8 mouse cellular contexts compared by ENCODE assay signal in the genomic region with DNA sequence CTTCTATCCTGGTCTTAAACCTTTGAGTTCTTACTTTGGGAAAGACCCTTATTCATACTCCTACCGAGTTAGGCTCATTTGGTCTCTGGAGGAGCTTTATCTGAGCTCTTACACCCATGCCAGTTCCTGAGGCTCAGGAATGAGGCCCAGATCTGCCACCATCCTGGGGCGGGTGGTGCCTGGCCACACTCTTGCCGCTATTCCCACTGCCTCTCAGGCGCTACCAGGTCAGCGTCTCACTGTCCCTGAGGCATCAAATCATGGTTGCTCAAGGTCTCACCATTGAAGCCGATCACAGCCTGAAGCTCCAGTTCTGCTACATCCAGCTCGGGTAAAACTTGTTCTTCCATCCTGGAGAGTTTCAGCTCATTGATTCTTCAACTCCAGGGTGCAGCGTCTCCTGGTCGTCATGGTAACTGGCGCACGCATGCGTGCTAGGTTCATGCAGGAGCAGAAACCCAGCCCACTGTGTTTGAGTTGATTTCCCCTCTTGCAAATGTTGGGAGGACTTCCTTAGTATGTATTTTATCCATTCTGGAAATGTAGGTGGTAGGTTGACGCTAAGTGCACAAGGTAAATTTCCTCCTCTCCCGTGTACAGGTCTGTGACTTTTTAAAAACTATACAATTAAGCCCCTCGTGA. TPM values are rescaled to one million over a fixed set of nuclear protein-coding genes. Genes with fewer than 3 reads are reported as not detected.
DNase-seq lines count a peak whose midpoint lies in the region; ATAC-seq and TF ChIP-seq lines count a peak whose summit lies in the region.

A gene (minus strand): TSS at position 410 of the 642 bp plus-strand sequence.

- peak within 1 kb of the TSS; percentile 22; the same call in 1 of the 2 replicates for H3K27ac ChIP-seq in embryonic facial prominence, embryonic 13.5 days
- H3K27ac ChIP-seq in heart, adult 2 months: peak within 1 kb of the TSS; percentile 76
- peak within 1 kb of the TSS; percentile 39 for H3K27ac ChIP-seq in kidney, adult 2 months (ENCODE audit: insufficient read depth, low read depth, low read length)
- H3K27ac ChIP-seq in limb, embryonic 11.5 days (replicated peaks; ENCODE audit: low read depth, low read length): no peak within 1 kb of the TSS
- H3K27ac ChIP-seq in midbrain, embryonic 13.5 days: 0 out of 2 replicates have a peak within 1 kb of the TSS, but pooled peaks have one; percentile 37
- no peak within 1 kb of the TSS for H3K27ac ChIP-seq in small intestine, adult 2 months (ENCODE audit: insufficient read depth, low read depth, low read length)

- no peak for TF ChIP-seq EP300 in heart, adult 2 months (IDR thresholded peaks at IDR 0.05; ENCODE audit: insufficient read depth, low read depth, low read length)

- no peak for ATAC-seq in embryonic facial prominence, embryonic 13.5 days (ENCODE audit: insufficient number of reproducible peaks, insufficient read depth, low FRiP score, low TSS enrichment, low read depth)
- no peak for ATAC-seq in limb, embryonic 11.5 days (ENCODE audit: insufficient number of reproducible peaks, low FRiP score, low TSS enrichment, low read depth)
- ATAC-seq in midbrain, embryonic 13.5 days: peak; percentile 82

- H3K36me3 ChIP-seq in embryonic facial prominence, embryonic 13.5 days: peaks cover 4% of the 10 kb centered on the region; the same call in 1 of the 2 replicates
- H3K36me3 ChIP-seq in heart, adult 2 months (ENCODE audit: control insufficient read depth, insufficient read depth, low read length): no peaks in the 10 kb centered on the region
- H3K36me3 ChIP-seq in kidney, adult 2 months (ENCODE audit: control insufficient read depth, insufficient read depth, low read length): no peaks in the 10 kb centered on the region
- no peaks in the 10 kb centered on the region for H3K36me3 ChIP-seq in limb, embryonic 11.5 days (ENCODE audit: control insufficient read depth, insufficient read depth, low read length)
- peaks cover 7% of the 10 kb centered on the region for H3K36me3 ChIP-seq in midbrain, embryonic 13.5 days
- peaks cover 3% of the 10 kb centered on the region; the same call in 1 of the 2 replicates for H3K36me3 ChIP-seq in small intestine, adult 2 months (ENCODE audit: control insufficient read depth, insufficient read depth, low read length)

- H3K27me3 ChIP-seq in embryonic facial prominence, embryonic 13.5 days: no peaks in the 10 kb centered on the region
- H3K27me3 ChIP-seq in heart, adult 2 months (ENCODE audit: control insufficient read depth, insufficient read depth, low read length): no peaks in the 10 kb centered on the region
- no peaks in the 10 kb centered on the region for H3K27me3 ChIP-seq in kidney, adult 2 months (replicated peaks; ENCODE audit: control insufficient read depth, insufficient read depth, low read length)
- H3K27me3 ChIP-seq in limb, embryonic 11.5 days (ENCODE audit: control insufficient read depth, insufficient read depth, low read length): no peaks in the 10 kb centered on the region
- no peaks in the 10 kb centered on the region for H3K27me3 ChIP-seq in midbrain, embryonic 13.5 days
- no peaks in the 10 kb centered on the region for H3K27me3 ChIP-seq in small intestine, adult 2 months (ENCODE audit: control insufficient read depth, insufficient read depth, low read length)

- H3K4me1 ChIP-seq in embryonic facial prominence, embryonic 13.5 days: peaks cover 18% of the 10 kb centered on the region
- 0 out of 2 replicates have a peak, but pooled peaks cover 2% of the 10 kb centered on the region for H3K4me1 ChIP-seq in heart, adult 2 months (ENCODE audit: control insufficient read depth, insufficient read depth, low read length)
- H3K4me1 ChIP-seq in kidney, adult 2 months (ENCODE audit: control insufficient read depth, insufficient read depth, low read length): peaks cover 3% of the 10 kb centered on the region; the same call in 1 of the 2 replicates
- peaks cover 2% of the 10 kb centered on the region; the same call in 1 of the 2 replicates for H3K4me1 ChIP-seq in limb, embryonic 11.5 days (ENCODE audit: control insufficient read depth, insufficient read depth, low read length)
- peaks cover 22% of the 10 kb centered on the region for H3K4me1 ChIP-seq in midbrain, embryonic 13.5 days (replicated peaks)
- 0 out of 2 replicates have a peak, but pooled peaks cover 3% of the 10 kb centered on the region for H3K4me1 ChIP-seq in small intestine, adult 2 months (ENCODE audit: control insufficient read depth, insufficient read depth, insufficient read length, low read length)

- H3K9me3 ChIP-seq in embryonic facial prominence, embryonic 13.5 days: no peaks in the 10 kb centered on the region
- H3K9me3 ChIP-seq in limb, embryonic 11.5 days (ENCODE audit: control insufficient read depth, low read length): no peaks in the 10 kb centered on the region
- H3K9me3 ChIP-seq in midbrain, embryonic 13.5 days: no peaks in the 10 kb centered on the region

- no peak for TF ChIP-seq CTCF in heart, adult 2 months (IDR thresholded peaks at IDR 0.05)
- TF ChIP-seq CTCF in kidney, adult 2 months (conservative IDR thresholded peaks at IDR 0.05; ENCODE audit: insufficient read depth, insufficient read length, low read depth, low read length): no peak
- TF ChIP-seq CTCF in small intestine, adult 2 months (IDR thresholded peaks at IDR 0.05; ENCODE audit: extremely low read depth, insufficient read length, insufficient replicate concordance, low read depth, low read length): no peak

- no peak for TF ChIP-seq POLR2A in heart, adult 2 months (IDR thresholded peaks at IDR 0.05; ENCODE audit: insufficient read depth, low read depth, low read length)
- TF ChIP-seq POLR2A in kidney, adult 2 months (IDR thresholded peaks at IDR 0.05; ENCODE audit: low read depth, low read length): no peak
- no peak for TF ChIP-seq POLR2A in small intestine, adult 2 months (IDR thresholded peaks at IDR 0.05; ENCODE audit: low read depth, low read length)

- peak within 1 kb of the TSS; percentile 87 for H3K4me2 ChIP-seq in embryonic facial prominence, embryonic 13.5 days
- peak within 1 kb of the TSS; percentile 65 for H3K4me2 ChIP-seq in limb, embryonic 11.5 days (ENCODE audit: low read depth, severe bottlenecking)
- H3K4me2 ChIP-seq in midbrain, embryonic 13.5 days (replicated peaks): peak within 1 kb of the TSS; percentile 92

- H3K4me3 ChIP-seq in embryonic facial prominence, embryonic 13.5 days: peak within 1 kb of the TSS; percentile 86
- H3K4me3 ChIP-seq in heart, adult 2 months: peak within 1 kb of the TSS; percentile 77
- H3K4me3 ChIP-seq in kidney, adult 2 months (ENCODE audit: insufficient read depth, low read depth, low read length): peak within 1 kb of the TSS; percentile 100
- H3K4me3 ChIP-seq in limb, embryonic 11.5 days (ENCODE audit: low read depth, low read length): peak within 1 kb of the TSS; percentile 84
- peak within 1 kb of the TSS; percentile 82 for H3K4me3 ChIP-seq in midbrain, embryonic 13.5 days (replicated peaks)
- H3K4me3 ChIP-seq in small intestine, adult 2 months (ENCODE audit: low read depth, low read length): peak within 1 kb of the TSS; percentile 90

- H3K79me2 ChIP-seq in heart, adult 2 months (replicated peaks; ENCODE audit: control insufficient read depth, insufficient read depth, low read length): no peaks in the 10 kb centered on the region

- WGBS in embryonic facial prominence, embryonic 13.5 days: 6% methylated on average over 15 of the region's 15 CpGs
- 7% methylated on average over 15 of the region's 15 CpGs for WGBS in heart, adult 2 months
- WGBS in kidney, adult 2 months: 6% methylated on average over 15 of the region's 15 CpGs
- 8% methylated on average over 15 of the region's 15 CpGs for WGBS in limb, embryonic 11.5 days
- 7% methylated on average over 15 of the region's 15 CpGs for WGBS in midbrain, embryonic 13.5 days
- 4% methylated on average over 15 of the region's 15 CpGs for WGBS in small intestine, adult 2 months

- H3K9ac ChIP-seq in embryonic facial prominence, embryonic 13.5 days: peak within 1 kb of the TSS; percentile 87
- H3K9ac ChIP-seq in heart, adult 2 months (ENCODE audit: low read depth, low read length): peak within 1 kb of the TSS; percentile 90
- peak within 1 kb of the TSS; percentile 73 for H3K9ac ChIP-seq in limb, embryonic 11.5 days (ENCODE audit: low read length)
- H3K9ac ChIP-seq in midbrain, embryonic 13.5 days (replicated peaks): peak within 1 kb of the TSS; percentile 89

- peak; percentile 79 for DNase-seq in 3T3-L1 (ENCODE audit: low read depth, low spot score)
- peak; percentile 64 to 73 for DNase-seq in adrenal gland, postnatal 4 days (ENCODE audit: low spot score in 2 of 2)
- peak; percentile 84 to 86 for DNase-seq in heart, adult 2 months
- DNase-seq in kidney, adult 2 months: peak; percentile 94
- DNase-seq in limb, embryonic 11.5 days (ENCODE audit: low spot score): peak; percentile 87

- intact Hi-C loops in heart, adult 2 months (cut with DNase I): loop anchor here (2.0 kb wide), 1 partner anchor 69 kb away; no protein-coding TSS in a partner anchor

RNA-seq across cellular contexts. Expression of the gene that starts here (rescaled TPM):
- total RNA-seq in adrenal gland, postnatal 4 days (2021): under 1 TPM; 0.54 to 0.59 TPM
- polyA plus RNA-seq in embryonic facial prominence, embryonic 13.5 days (2015; fragmentation: Nextera tagmentation; extraction: Ambion mirVana): 0.63 and 0.66 TPM in 2 replicates
- total RNA-seq in heart, adult 2 months (2021): not detected
- polyA plus RNA-seq in heart, adult 2 months (2012; rRNA removed): 0.12 and 0.64 TPM in 2 replicates
- 1.9 and 4.8 TPM in 2 replicates for polyA plus RNA-seq in kidney, adult 2 months (2012; rRNA removed)
- polyA plus RNA-seq in limb, embryonic 11.5 days (2014; fragmentation: Nextera tagmentation; extraction: Ambion mirVana): 0.17 and 0.37 TPM in 2 replicates
- polyA plus RNA-seq in midbrain, embryonic 13.5 days (2015; fragmentation: Nextera tagmentation; extraction: Ambion mirVana): 1.4 and 2.2 TPM in 2 replicates
- 0.29 TPM in 1 of 2 replicates, not detected in the other for polyA plus RNA-seq in small intestine, adult 2 months (2012; rRNA removed)

Comparison
In these comparisons a context has a peak if more than half of its experiments do, and no peak if none do; other contexts are left out.
1. Peak in DNase-seq in adrenal gland, postnatal 4 days; RNA of the gene not detected or under 1 TPM.
2. Peak in DNase-seq, H3K4me3 ChIP-seq, H3K27ac ChIP-seq and H3K9ac ChIP-seq in heart, adult 2 months; RNA of the gene not detected or under 1 TPM.
3. Peak in DNase-seq, H3K4me3 ChIP-seq, H3K9ac ChIP-seq and H3K4me2 ChIP-seq in limb, embryonic 11.5 days; RNA of the gene not detected or under 1 TPM.
4. H3K27ac ChIP-seq: peak in embryonic facial prominence, embryonic 13.5 days (single experiment), kidney, adult 2 months (single experiment) and midbrain, embryonic 13.5 days (single experiment); none in limb, embryonic 11.5 days (single experiment) and small intestine, adult 2 months (single experiment).
5. Peak in every context shown above with its lines, with median percentiles within 50 percentile points of each other: DNase-seq, H3K4me2 ChIP-seq, H3K4me3 ChIP-seq and H3K9ac ChIP-seq.